Mouse (Mus musculus) stomach, embryonic 16.5 days (tissue): ENCODE measurements at regions not wholly inside any gene's neighbourhood (a gene's known extent, or its start where the extent isn't known, plus 50 kb on each side); places are given as distances from the start of the nearest gene placed in this dataset.
A peak's percentile ranks its signal among the peaks of the same experiment; 100 is the strongest.

Experiments used
- ATAC-seq: fragments of 200-750 bp; cut with Nextera tagmentation; 2 replicates; pipeline ENCODE4 v1.8.0; 2017; ENCODE audit warnings: moderate number of reproducible peaks, moderate TSS enrichment; ENCODE audit not compliant: insufficient read depth, low FRiP score
- H3K27ac ChIP-seq: fragments of 300-500 bp; sonication (generic); 2 replicates; pipeline ENCODE4 v1.5.1; 2014; ENCODE audit warnings: low read length
- H3K27me3 ChIP-seq: fragments of 300-500 bp; sonication (generic); 2 replicates; pipeline ENCODE4 v1.6.1; 2014; ENCODE audit warnings: low read length, control low read depth, mixed read lengths; ENCODE audit not compliant: control insufficient read depth, insufficient read depth
- H3K36me3 ChIP-seq: fragments of 300-500 bp; sonication (generic); 2 replicates; pipeline ENCODE4 v1.6.1; 2014; ENCODE audit warnings: low read length; ENCODE audit not compliant: control insufficient read depth, insufficient read depth
- H3K4me1 ChIP-seq: fragments of 300-500 bp; sonication (generic); 2 replicates; pipeline ENCODE4 v1.6.1; 2014; ENCODE audit warnings: low read length, control low read depth, mixed read lengths; ENCODE audit not compliant: control insufficient read depth, insufficient read depth
- H3K4me2 ChIP-seq: fragments of 300-500 bp; sonication (generic); 2 replicates; pipeline ENCODE4 v1.6.1; 2014; ENCODE audit warnings: low read depth, low read length, mixed read lengths
- H3K4me3 ChIP-seq: fragments of 300-500 bp; sonication (generic); replicated peaks from 2 replicates; pipeline ENCODE4 v1.5.1; 2014; ENCODE audit warnings: mild to moderate bottlenecking, low read length
- H3K9ac ChIP-seq: fragments of 300-500 bp; sonication (generic); 2 replicates; pipeline ENCODE4 v1.6.1; 2014; ENCODE audit warnings: low read length
- H3K9me3 ChIP-seq: fragments of 300-500 bp; sonication (generic); replicated peaks from 2 replicates; pipeline ENCODE4 v1.6.1; 2016; ENCODE audit warnings: low read length, control low read depth; ENCODE audit not compliant: control insufficient read depth
- WGBS: fragments of 180-500 bp; shearing (Covaris S2); extraction: QIAGEN DNeasy Blood & Tissue Kit; methylation state at CpG from one replicate; pipeline ENCODE4 v1.1.7; 2014; 5-methylcytosine and 5-hydroxymethylcytosine counted together

DNA sequence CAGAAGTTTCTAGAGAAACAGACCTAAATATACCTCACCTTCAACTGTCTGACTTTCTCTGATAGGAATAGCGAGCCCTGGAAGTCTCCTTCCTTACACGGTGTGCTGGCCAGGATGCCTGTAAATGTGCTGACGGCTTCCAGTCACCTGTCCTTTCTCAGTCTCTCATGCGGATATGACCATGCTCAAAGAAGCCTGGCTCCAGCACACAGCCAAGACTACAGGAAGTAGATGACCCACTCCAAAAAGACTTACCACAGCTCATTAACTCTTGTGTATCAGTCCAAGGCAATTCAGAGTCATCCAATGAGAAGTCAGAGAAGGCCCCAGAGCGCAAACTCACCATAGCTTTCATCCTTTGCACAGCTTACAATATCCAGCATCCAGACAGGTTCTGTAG, 186.3 kb downstream of the Synb start:
- ATAC-seq: no peak
- 79% methylated on average over 5 of the region's 5 CpGs for WGBS
- no peak overlapping the region for H3K9ac ChIP-seq
- H3K4me2 ChIP-seq: no peak overlapping the region
- H3K27me3 ChIP-seq: no peaks in the 10 kb centered on the region
- no peaks in the 10 kb centered on the region for H3K9me3 ChIP-seq
- no peaks in the 10 kb centered on the region for H3K4me1 ChIP-seq
- H3K36me3 ChIP-seq: no peaks in the 10 kb centered on the region
- no peak overlapping the region for H3K4me3 ChIP-seq
- no peak overlapping the region for H3K27ac ChIP-seq

DNA sequence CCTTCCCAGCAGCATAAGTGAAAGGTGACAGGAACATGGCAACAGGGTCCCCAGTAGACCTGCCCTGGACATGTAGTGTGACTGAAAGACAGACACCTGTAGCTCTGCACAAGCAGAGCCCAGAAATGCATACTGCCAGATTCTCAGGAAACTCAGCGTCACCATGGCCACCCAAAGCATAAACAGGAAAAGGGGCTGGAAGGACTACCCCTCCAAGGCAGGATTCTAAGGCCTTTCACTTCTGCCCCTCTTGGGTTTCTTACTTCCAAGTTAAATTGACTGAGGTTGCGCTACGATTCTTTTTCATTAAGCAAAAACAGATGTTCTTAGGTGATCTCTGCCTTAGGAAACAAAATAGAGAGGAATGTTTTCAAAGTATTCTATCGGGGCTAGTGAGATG, 189.5 kb downstream of the Synb start:
- WGBS: 74% methylated on average over 4 of the region's 4 CpGs
- Histone ChIP-seq H3K4me2 (no peak overlapping the region), H3K9me3 (no peaks in the 10 kb centered on the region), H3K27me3 (no peaks in the 10 kb centered on the region), H3K4me1 (no peaks in the 10 kb centered on the region), H3K27ac (no peak overlapping the region), H3K4me3 (no peak overlapping the region), H3K9ac (no peak overlapping the region), H3K36me3 (no peaks in the 10 kb centered on the region)
- no peak for ATAC-seq

DNA sequence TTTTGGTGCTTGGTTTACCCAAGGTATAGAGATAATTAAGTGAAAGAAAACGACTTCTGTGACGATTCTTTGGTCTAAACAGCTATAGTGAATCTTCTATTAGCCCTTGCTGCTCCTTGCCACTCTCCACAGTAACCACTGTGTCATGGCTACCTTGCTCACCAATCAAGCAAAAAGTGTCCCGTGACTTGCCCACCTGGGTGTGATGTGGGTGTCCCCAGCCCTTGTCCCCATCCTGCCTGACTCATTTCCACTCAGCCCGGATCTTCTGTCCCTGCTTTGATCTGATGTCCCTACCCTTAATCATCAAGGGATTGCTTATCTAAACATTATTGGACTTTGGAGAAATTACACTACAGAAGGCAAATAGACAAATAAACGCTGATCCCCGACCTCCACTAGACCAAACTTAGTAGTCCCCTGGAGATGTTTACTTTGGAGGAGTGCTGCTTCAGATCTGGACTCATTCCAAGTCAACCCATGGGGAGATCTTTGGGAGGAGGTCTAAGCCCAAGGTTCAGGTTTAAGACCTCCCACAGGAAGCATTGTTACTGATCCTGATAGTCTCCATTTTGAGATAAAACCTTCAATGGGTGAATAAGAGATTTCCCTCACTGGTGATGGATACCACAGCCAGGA, 190.6 kb downstream of the Synb start:
- Histone ChIP-seq H3K36me3 (no peaks in the 10 kb centered on the region), H3K9ac (no peak overlapping the region), H3K4me1 (no peaks in the 10 kb centered on the region), H3K4me3 (no peak overlapping the region), H3K27ac (no peak overlapping the region), H3K9me3 (no peaks in the 10 kb centered on the region), H3K27me3 (no peaks in the 10 kb centered on the region), H3K4me2 (no peak overlapping the region)
- WGBS: 49% methylated on average over 6 of the region's 6 CpGs
- peak; percentile 80; the same call in 1 of the 2 replicates for ATAC-seq

DNA sequence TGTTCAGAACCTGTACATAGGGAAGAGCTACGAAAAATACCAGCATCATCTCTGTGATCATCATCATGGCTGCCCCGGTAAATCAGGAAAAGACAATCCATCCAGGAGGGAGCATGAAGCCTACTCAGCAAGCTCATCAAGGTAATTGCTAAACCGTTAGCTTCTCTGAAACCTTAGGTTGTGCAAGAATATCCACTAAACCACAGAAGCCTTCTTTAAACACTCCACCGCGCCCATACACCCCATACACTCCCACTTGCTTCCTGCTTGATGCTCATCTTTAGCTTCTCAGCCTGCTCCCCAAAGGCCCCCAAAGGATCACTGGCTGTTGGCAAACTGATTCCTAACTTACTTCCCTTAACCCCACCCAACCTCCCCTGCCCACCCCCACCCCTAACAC, 193.2 kb downstream of the Synb start:
- Histone ChIP-seq H3K4me1 (no peaks in the 10 kb centered on the region), H3K4me3 (no peak overlapping the region), H3K4me2 (no peak overlapping the region), H3K27me3 (no peaks in the 10 kb centered on the region), H3K9ac (no peak overlapping the region), H3K36me3 (no peaks in the 10 kb centered on the region), H3K9me3 (no peaks in the 10 kb centered on the region), H3K27ac (no peak overlapping the region)
- no peak for ATAC-seq
- WGBS: 86% methylated on average over 5 of the region's 5 CpGs

DNA sequence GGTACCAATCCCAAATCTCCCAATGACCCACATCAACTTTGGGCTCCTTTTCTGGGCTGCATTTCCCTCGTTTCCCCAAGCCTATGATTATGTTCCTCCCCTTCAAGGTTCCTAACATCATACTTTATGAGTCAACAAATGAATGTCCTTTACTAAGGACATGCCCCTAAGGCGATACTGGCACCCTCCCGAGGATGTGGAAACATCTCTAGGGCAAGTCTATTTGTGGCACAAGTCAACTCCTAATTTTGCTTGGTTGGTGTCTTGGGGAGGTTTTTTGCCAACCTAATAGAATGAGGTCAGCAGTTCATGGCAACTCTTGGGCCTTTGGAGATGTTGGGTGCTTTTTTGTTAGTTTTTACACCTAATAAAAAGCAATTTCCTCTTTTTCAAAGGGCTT, 198.5 kb downstream of the Synb start:
- WGBS: 84% methylated on average over 3 of the region's 3 CpGs
- H3K4me3 ChIP-seq: no peak overlapping the region
- H3K27me3 ChIP-seq: no peaks in the 10 kb centered on the region
- no peak overlapping the region for H3K27ac ChIP-seq
- H3K36me3 ChIP-seq: no peaks in the 10 kb centered on the region
- H3K9me3 ChIP-seq: no peaks in the 10 kb centered on the region
- H3K9ac ChIP-seq: no peak overlapping the region
- H3K4me1 ChIP-seq: no peaks in the 10 kb centered on the region
- ATAC-seq: no peak
- no peak overlapping the region for H3K4me2 ChIP-seq
